Mouse (Mus musculus): ENCODE measurements at regions not wholly inside any gene's neighbourhood (a gene's known extent, or its start where the extent isn't known, plus 50 kb on each side); places are given as distances from the start of the nearest gene placed in this dataset.

- Histone ChIP-seq H3K4me3 (replicated peaks) (no peak overlapping the region), H3K27me3 (replicated peaks) (peaks cover 17% of the 10 kb centered on the region), H3K4me1 (no peaks in the 10 kb centered on the region), H3K9me3 (no peaks in the 10 kb centered on the region), H3K36me3 (replicated peaks; ENCODE audit: low read length) (no peaks in the 10 kb centered on the region)
- no peak for TF ChIP-seq GATA1 (IDR thresholded peaks at IDR 0.05; ENCODE audit: borderline replicate concordance, low read length)
- TF ChIP-seq FLI1 (IDR thresholded peaks at IDR 0.05; ENCODE audit: low read length): no peak
Measured at GRCm38 (mm10) chr9:67118880-67119644, 69.9 kb upstream of the Tpm1 start.

DNA sequence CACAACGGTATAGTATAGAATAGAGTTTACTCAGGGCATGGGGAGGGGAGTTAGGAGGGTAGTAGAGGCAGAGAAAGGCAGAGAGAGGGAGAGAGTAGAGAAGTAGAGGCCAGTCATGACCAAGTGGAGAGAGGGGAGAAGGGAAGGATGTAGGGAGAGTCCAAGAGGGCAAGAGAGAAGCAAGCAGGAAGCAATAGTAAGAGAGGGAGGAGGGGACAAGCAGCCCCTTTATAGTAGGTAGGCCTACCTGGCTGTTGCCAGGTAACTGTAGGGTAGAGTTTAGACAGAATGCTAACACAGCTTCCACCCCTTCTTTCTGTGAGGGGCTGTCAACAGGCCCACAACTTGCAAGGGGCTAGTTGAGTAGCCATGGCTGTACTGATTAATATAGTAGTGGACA is 69.2 kb upstream of the Tpm1 start:
- Histone ChIP-seq H3K4me3 (replicated peaks) (no peak overlapping the region), H3K9me3 (no peaks in the 10 kb centered on the region), H3K36me3 (replicated peaks; ENCODE audit: low read length) (no peaks in the 10 kb centered on the region), H3K27me3 (replicated peaks) (peaks cover 17% of the 10 kb centered on the region), H3K4me1 (no peaks in the 10 kb centered on the region)
- TF ChIP-seq GATA1 (IDR thresholded peaks at IDR 0.05; ENCODE audit: borderline replicate concordance, low read length): no peak
- TF ChIP-seq FLI1 (IDR thresholded peaks at IDR 0.05; ENCODE audit: low read length): no peak

GRCm38 (mm10) chr9:67117639-67118038 is 68.4 kb upstream of the Tpm1 start:
- Histone ChIP-seq H3K9me3 (no peaks in the 10 kb centered on the region), H3K4me3 (replicated peaks) (no peak overlapping the region), H3K27me3 (replicated peaks) (peaks cover 17% of the 10 kb centered on the region), H3K36me3 (replicated peaks; ENCODE audit: low read length) (no peaks in the 10 kb centered on the region), H3K4me1 (no peaks in the 10 kb centered on the region)
- TF ChIP-seq GATA1 (IDR thresholded peaks at IDR 0.05; ENCODE audit: borderline replicate concordance, low read length): no peak
- TF ChIP-seq FLI1 (IDR thresholded peaks at IDR 0.05; ENCODE audit: low read length): no peak

DNA sequence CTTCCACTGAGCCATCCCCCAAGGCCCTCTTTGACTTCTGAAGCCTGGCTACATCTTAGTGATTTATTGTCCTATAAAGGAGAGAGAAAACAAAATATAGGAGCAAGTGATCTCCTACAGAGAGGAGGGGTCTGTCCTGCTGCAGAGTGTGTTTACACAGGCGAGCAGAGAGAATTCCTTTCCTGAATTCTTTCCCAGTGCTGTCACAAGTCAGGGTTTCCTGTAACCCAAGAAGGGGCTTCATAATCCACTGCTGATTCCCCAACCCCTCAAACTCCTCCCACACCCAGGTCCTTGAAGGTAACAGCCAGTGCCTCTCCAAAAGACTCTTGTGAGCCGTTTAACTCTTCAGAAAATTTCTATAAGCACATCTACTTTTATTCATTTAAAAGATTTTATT is 66.8 kb upstream of the Tpm1 start:
- no peaks in the 10 kb centered on the region for H3K4me1 ChIP-seq
- H3K27me3 ChIP-seq (replicated peaks): peaks cover 17% of the 10 kb centered on the region
- H3K9me3 ChIP-seq: no peaks in the 10 kb centered on the region
- no peaks in the 10 kb centered on the region for H3K36me3 ChIP-seq (replicated peaks; ENCODE audit: low read length)
- H3K4me3 ChIP-seq (replicated peaks): no peak overlapping the region
- no peak for TF ChIP-seq GATA1 (IDR thresholded peaks at IDR 0.05; ENCODE audit: borderline replicate concordance, low read length)
- no peak for TF ChIP-seq FLI1 (IDR thresholded peaks at IDR 0.05; ENCODE audit: low read length)

DNA sequence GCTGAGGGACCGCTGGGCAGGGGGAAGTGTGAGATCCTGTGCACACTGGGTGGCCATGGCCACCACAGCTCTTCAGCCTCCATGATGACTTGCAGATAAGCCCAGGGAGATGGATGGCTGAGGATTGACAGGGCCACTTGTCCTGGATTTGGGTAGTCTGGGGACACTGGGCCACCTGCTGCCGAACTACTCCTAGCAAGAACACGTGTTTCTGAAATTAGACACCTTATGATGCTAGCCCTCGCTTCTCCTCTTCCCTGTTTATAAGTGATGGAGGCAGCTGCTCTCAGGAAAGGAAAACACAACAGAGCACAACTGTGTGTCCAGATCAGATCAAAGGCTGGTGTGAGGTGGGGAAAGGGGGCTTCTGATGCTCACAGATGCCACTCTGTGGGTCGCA is 64.9 kb upstream of the Tpm1 start:
- Histone ChIP-seq H3K27me3 (replicated peaks) (peaks cover 20% of the 10 kb centered on the region), H3K9me3 (no peaks in the 10 kb centered on the region), H3K36me3 (replicated peaks; ENCODE audit: low read length) (no peaks in the 10 kb centered on the region), H3K4me1 (no peaks in the 10 kb centered on the region), H3K4me3 (replicated peaks) (no peak overlapping the region)
- TF ChIP-seq FLI1 (IDR thresholded peaks at IDR 0.05; ENCODE audit: low read length) (no peak), GATA1 (IDR thresholded peaks at IDR 0.05; ENCODE audit: borderline replicate concordance, low read length) (no peak)

DNA sequence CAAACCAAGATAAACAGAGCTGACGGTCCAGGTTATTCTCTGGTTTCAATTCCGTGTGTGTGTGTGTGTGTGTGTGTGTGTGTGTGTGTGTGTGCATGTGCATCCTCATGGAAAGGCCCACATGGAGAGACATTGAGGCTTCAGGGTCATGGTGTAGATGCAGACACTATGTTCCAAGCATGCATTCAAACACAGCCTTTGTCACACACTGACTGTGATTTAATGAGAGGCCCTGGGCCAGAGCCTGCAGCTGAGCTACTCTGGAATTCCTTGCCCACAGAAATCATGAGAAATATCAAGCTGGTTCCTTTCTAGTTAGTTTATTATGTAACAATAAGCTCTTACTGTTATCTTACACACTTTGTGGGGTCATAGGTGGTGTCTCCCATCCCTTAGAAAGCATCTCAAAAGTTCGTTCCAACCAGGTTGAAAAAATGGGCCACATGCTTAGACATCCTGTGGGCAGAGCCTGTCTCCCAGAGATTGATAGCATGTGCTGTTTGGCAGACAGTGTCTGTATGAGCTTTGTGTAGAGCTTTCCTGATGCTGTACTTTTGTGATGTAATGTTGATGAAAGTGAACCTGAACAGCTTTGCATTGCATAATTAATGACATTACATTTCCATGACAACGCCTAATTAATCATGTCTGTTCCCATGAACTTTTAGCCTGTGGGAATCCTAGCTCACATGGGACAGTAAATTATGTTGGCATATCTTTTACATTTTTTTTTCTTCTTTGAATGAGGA is 62.8 kb upstream of the Tpm1 start:
- Histone ChIP-seq H3K27me3 (replicated peaks) (peaks cover 16% of the 10 kb centered on the region), H3K9me3 (no peaks in the 10 kb centered on the region), H3K4me1 (no peaks in the 10 kb centered on the region), H3K36me3 (replicated peaks; ENCODE audit: low read length) (no peaks in the 10 kb centered on the region), H3K4me3 (replicated peaks) (no peak overlapping the region)
- TF ChIP-seq GATA1 (IDR thresholded peaks at IDR 0.05; ENCODE audit: borderline replicate concordance, low read length) (no peak), FLI1 (IDR thresholded peaks at IDR 0.05; ENCODE audit: low read length) (no peak)

GRCm38 (mm10) chr9:67107938-67108337 is 58.7 kb upstream of the Tpm1 start:
- 0 out of 2 replicates have a peak, but pooled peaks cover 4% of the 10 kb centered on the region for H3K4me1 ChIP-seq
- H3K9me3 ChIP-seq: no peaks in the 10 kb centered on the region
- no peaks in the 10 kb centered on the region for H3K36me3 ChIP-seq (replicated peaks; ENCODE audit: low read length)
- TF ChIP-seq FLI1 (IDR thresholded peaks at IDR 0.05; ENCODE audit: low read length): no peak
- TF ChIP-seq GATA1 (IDR thresholded peaks at IDR 0.05; ENCODE audit: borderline replicate concordance, low read length): no peak
- no peak overlapping the region for H3K4me3 ChIP-seq (replicated peaks)
- peaks cover 20% of the 10 kb centered on the region for H3K27me3 ChIP-seq (replicated peaks)

DNA sequence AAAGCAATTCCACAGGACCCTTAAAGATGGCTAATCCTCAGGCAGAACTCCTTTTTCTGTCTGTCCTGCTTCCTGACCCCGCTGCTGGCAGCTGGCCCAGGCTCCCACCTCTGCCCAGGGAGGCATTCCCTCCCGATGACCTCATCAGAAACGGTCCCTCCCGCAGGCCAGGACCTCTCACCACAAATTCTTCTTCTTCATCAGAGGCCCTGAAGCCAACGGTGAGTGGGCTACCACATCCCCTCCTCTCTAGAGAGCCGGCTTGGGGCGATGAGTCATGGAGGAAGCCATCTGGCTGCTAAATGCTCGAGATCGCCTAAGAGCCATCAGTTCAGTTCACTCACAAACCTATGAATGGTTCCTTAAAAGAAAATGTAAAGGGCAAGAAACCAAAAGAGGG is 56.7 kb upstream of the Tpm1 start:
- Histone ChIP-seq H3K9me3 (no peaks in the 10 kb centered on the region), H3K4me3 (replicated peaks) (no peak overlapping the region), H3K27me3 (replicated peaks) (peaks cover 27% of the 10 kb centered on the region), H3K36me3 (replicated peaks; ENCODE audit: low read length) (no peaks in the 10 kb centered on the region), H3K4me1 (0 out of 2 replicates have a peak, but pooled peaks cover 4% of the 10 kb centered on the region)
- TF ChIP-seq GATA1 (IDR thresholded peaks at IDR 0.05; ENCODE audit: borderline replicate concordance, low read length) (no peak), FLI1 (IDR thresholded peaks at IDR 0.05; ENCODE audit: low read length) (no peak)

- H3K4me1 ChIP-seq: 0 out of 2 replicates have a peak, but pooled peaks cover 4% of the 10 kb centered on the region
Measured at GRCm38 (mm10) chr9:67105216-67105615, 56.0 kb upstream of the Tpm1 start.

DNA sequence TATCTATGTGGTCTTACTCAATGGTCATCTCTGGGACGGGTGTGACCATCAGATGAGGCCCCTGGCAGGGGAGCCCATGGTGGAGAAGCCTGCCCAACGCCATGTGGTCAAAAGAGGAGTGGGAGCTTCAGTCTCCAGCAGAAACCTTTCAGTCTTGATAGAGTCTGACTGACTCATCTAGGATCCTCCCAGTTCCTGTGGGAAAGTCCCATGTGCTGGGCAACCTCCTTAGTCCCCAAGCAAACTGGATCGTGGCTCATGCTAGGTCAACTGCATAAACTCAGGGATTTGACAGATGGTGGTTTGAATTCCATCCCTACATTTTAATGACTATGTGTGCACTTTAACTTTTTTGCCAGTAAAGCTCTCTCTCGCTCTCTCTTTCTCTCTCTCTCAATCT is 55.4 kb upstream of the Tpm1 start:
- 0 out of 2 replicates have a peak, but pooled peaks cover 4% of the 10 kb centered on the region for H3K4me1 ChIP-seq
- no peaks in the 10 kb centered on the region for H3K36me3 ChIP-seq (replicated peaks; ENCODE audit: low read length)
- H3K4me3 ChIP-seq (replicated peaks): no peak overlapping the region
- TF ChIP-seq GATA1 (IDR thresholded peaks at IDR 0.05; ENCODE audit: borderline replicate concordance, low read length) (no peak), FLI1 (IDR thresholded peaks at IDR 0.05; ENCODE audit: low read length) (no peak)
- H3K9me3 ChIP-seq: no peaks in the 10 kb centered on the region
- H3K27me3 ChIP-seq (replicated peaks): peaks cover 30% of the 10 kb centered on the region

More at GRCm38 (mm10) chr9:67105216-67105615, 56.0 kb upstream of the Tpm1 start:
- H3K27me3 ChIP-seq (replicated peaks): peaks cover 28% of the 10 kb centered on the region
- no peaks in the 10 kb centered on the region for H3K9me3 ChIP-seq
- H3K4me3 ChIP-seq (replicated peaks): no peak overlapping the region
- no peak for TF ChIP-seq FLI1 (IDR thresholded peaks at IDR 0.05; ENCODE audit: low read length)
- no peak for TF ChIP-seq GATA1 (IDR thresholded peaks at IDR 0.05; ENCODE audit: borderline replicate concordance, low read length)
- H3K36me3 ChIP-seq (replicated peaks; ENCODE audit: low read length): no peaks in the 10 kb centered on the region

Measured in megakaryocyte, embryonic 14.5 days (primary cell).